Mouse (Mus musculus): ENCODE results near the gene Mta3. TPM values are rescaled to one million over a fixed set of nuclear protein-coding genes. Genes with fewer than 3 reads are reported as not detected.

Gene Mta3
- polyA plus RNA-seq, 1 experiment from 2014 or later = 38.2 TPM

- Histone ChIP-seq H3K9me3 (ENCODE audit: control insufficient read depth, low read length) (no peaks in the 10 kb centered on the region), H3K4me1 (replicated peaks; ENCODE audit: control insufficient read depth, insufficient read depth, low read length) (peaks cover 7% of the 10 kb centered on the region), H3K27me3 (replicated peaks; ENCODE audit: control insufficient read depth, insufficient read depth, low read length) (no peaks in the 10 kb centered on the region), H3K27ac (ENCODE audit: low read length) (no peak overlapping the region), H3K4me3 (replicated peaks; ENCODE audit: low read length) (no peak overlapping the region), H3K9ac (replicated peaks; ENCODE audit: low read depth, low read length) (no peak overlapping the region), H3K36me3 (ENCODE audit: control insufficient read depth, insufficient read depth) (no peaks in the 10 kb centered on the region), H3K4me2 (ENCODE audit: low read length) (no peak overlapping the region)
- ATAC-seq = no peak
- 93% methylated on average over 7 of the region's 7 CpGs for WGBS
These were observed 117.9 kb downstream of the Mta3 start for GRCm38 (mm10) chr17:83823835-83824234.

- no peaks in the 10 kb centered on the region for H3K4me1 ChIP-seq (replicated peaks; ENCODE audit: control insufficient read depth, insufficient read depth, low read length)
- no peaks in the 10 kb centered on the region for H3K36me3 ChIP-seq (ENCODE audit: control insufficient read depth, insufficient read depth)
- no peak for ATAC-seq
- WGBS = 84% methylated on average over 3 of the region's 3 CpGs
- no peak overlapping the region for H3K4me2 ChIP-seq (ENCODE audit: low read length)
- H3K9me3 ChIP-seq (ENCODE audit: control insufficient read depth, low read length) = no peaks in the 10 kb centered on the region
- H3K9ac ChIP-seq (replicated peaks; ENCODE audit: low read depth, low read length) = no peak overlapping the region
- no peak overlapping the region for H3K4me3 ChIP-seq (replicated peaks; ENCODE audit: low read length)
- H3K27ac ChIP-seq (ENCODE audit: low read length) = no peak overlapping the region
- no peaks in the 10 kb centered on the region for H3K27me3 ChIP-seq (replicated peaks; ENCODE audit: control insufficient read depth, insufficient read depth, low read length)
These were observed 123.4 kb downstream of the Mta3 start for GRCm38 (mm10) chr17:83829356-83829755.

- H3K4me3 ChIP-seq (replicated peaks; ENCODE audit: low read length) = no peak overlapping the region
- H3K36me3 ChIP-seq (ENCODE audit: control insufficient read depth, insufficient read depth) = no peaks in the 10 kb centered on the region
- no peaks in the 10 kb centered on the region for H3K9me3 ChIP-seq (ENCODE audit: control insufficient read depth, low read length)
- no peaks in the 10 kb centered on the region for H3K4me1 ChIP-seq (replicated peaks; ENCODE audit: control insufficient read depth, insufficient read depth, low read length)
- H3K9ac ChIP-seq (replicated peaks; ENCODE audit: low read depth, low read length) = no peak overlapping the region
- H3K27ac ChIP-seq (ENCODE audit: low read length) = no peak overlapping the region
- WGBS = 82% methylated on average over 4 of the region's 4 CpGs
- no peaks in the 10 kb centered on the region for H3K27me3 ChIP-seq (replicated peaks; ENCODE audit: control insufficient read depth, insufficient read depth, low read length)
- H3K4me2 ChIP-seq (ENCODE audit: low read length) = no peak overlapping the region
- ATAC-seq = no peak
These were observed 124.8 kb downstream of the Mta3 start for GRCm38 (mm10) chr17:83830616-83831292.

- WGBS = 46% methylated on average over 4 of the region's 4 CpGs
These were observed 128.2 kb downstream of the Mta3 start for GRCm38 (mm10) chr17:83834120-83834519.

GRCm38 (mm10) chr17:83836048-83836447 lies 130.1 kb downstream of the Mta3 start:
- WGBS = 82% methylated on average over 3 of the region's 3 CpGs
- Histone ChIP-seq H3K4me1 (replicated peaks; ENCODE audit: control insufficient read depth, insufficient read depth, low read length) (0 out of 2 replicates have a peak, but pooled peaks cover 2% of the 10 kb centered on the region), H3K4me3 (replicated peaks; ENCODE audit: low read length) (no peak overlapping the region), H3K9me3 (ENCODE audit: control insufficient read depth, low read length) (no peaks in the 10 kb centered on the region), H3K27ac (ENCODE audit: low read length) (no peak overlapping the region), H3K27me3 (replicated peaks; ENCODE audit: control insufficient read depth, insufficient read depth, low read length) (no peaks in the 10 kb centered on the region), H3K4me2 (ENCODE audit: low read length) (no peak overlapping the region), H3K36me3 (ENCODE audit: control insufficient read depth, insufficient read depth) (no peaks in the 10 kb centered on the region), H3K9ac (replicated peaks; ENCODE audit: low read depth, low read length) (no peak overlapping the region)
- ATAC-seq = no peak

More at GRCm38 (mm10) chr17:83834120-83834519, 128.2 kb downstream of the Mta3 start:
- H3K27me3 ChIP-seq (replicated peaks; ENCODE audit: control insufficient read depth, insufficient read depth, low read length) = no peaks in the 10 kb centered on the region
- H3K4me1 ChIP-seq (replicated peaks; ENCODE audit: control insufficient read depth, insufficient read depth, low read length) = 0 out of 2 replicates have a peak, but pooled peaks cover 2% of the 10 kb centered on the region
- no peak overlapping the region for H3K9ac ChIP-seq (replicated peaks; ENCODE audit: low read depth, low read length)
- H3K36me3 ChIP-seq (ENCODE audit: control insufficient read depth, insufficient read depth) = no peaks in the 10 kb centered on the region
- H3K27ac ChIP-seq (ENCODE audit: low read length) = no peak overlapping the region
- no peak for ATAC-seq
- H3K9me3 ChIP-seq (ENCODE audit: control insufficient read depth, low read length) = no peaks in the 10 kb centered on the region
- H3K4me2 ChIP-seq (ENCODE audit: low read length) = no peak overlapping the region
- no peak overlapping the region for H3K4me3 ChIP-seq (replicated peaks; ENCODE audit: low read length)

- no peak overlapping the region for H3K4me3 ChIP-seq (replicated peaks; ENCODE audit: low read length)
- no peaks in the 10 kb centered on the region for H3K36me3 ChIP-seq (ENCODE audit: control insufficient read depth, insufficient read depth)
- no peak overlapping the region for H3K4me2 ChIP-seq (ENCODE audit: low read length)
- H3K27ac ChIP-seq (ENCODE audit: low read length) = no peak overlapping the region
- no peaks in the 10 kb centered on the region for H3K27me3 ChIP-seq (replicated peaks; ENCODE audit: control insufficient read depth, insufficient read depth, low read length)
- 0 out of 2 replicates have a peak, but pooled peaks cover 2% of the 10 kb centered on the region for H3K4me1 ChIP-seq (replicated peaks; ENCODE audit: control insufficient read depth, insufficient read depth, low read length)
- 77% methylated on average over 8 of the region's 8 CpGs for WGBS
- no peak overlapping the region for H3K9ac ChIP-seq (replicated peaks; ENCODE audit: low read depth, low read length)
- ATAC-seq = no peak; the same call in 1 of the 2 replicates
- no peaks in the 10 kb centered on the region for H3K9me3 ChIP-seq (ENCODE audit: control insufficient read depth, low read length)
These were observed 131.8 kb downstream of the Mta3 start for GRCm38 (mm10) chr17:83837659-83838190.

- no peak overlapping the region for H3K4me2 ChIP-seq (ENCODE audit: low read length)
- no peaks in the 10 kb centered on the region for H3K9me3 ChIP-seq (ENCODE audit: control insufficient read depth, low read length)
- 0 out of 2 replicates have a peak, but pooled peaks cover 2% of the 10 kb centered on the region for H3K4me1 ChIP-seq (replicated peaks; ENCODE audit: control insufficient read depth, insufficient read depth, low read length)
- 34% methylated on average over 9 of the region's 9 CpGs for WGBS
- no peak overlapping the region for H3K9ac ChIP-seq (replicated peaks; ENCODE audit: low read depth, low read length)
- 0 out of 2 replicates have a peak, but pooled peaks have one; percentile 24 for ATAC-seq
- H3K4me3 ChIP-seq (replicated peaks; ENCODE audit: low read length) = no peak overlapping the region
- H3K27me3 ChIP-seq (replicated peaks; ENCODE audit: control insufficient read depth, insufficient read depth, low read length) = no peaks in the 10 kb centered on the region
- H3K36me3 ChIP-seq (ENCODE audit: control insufficient read depth, insufficient read depth) = no peaks in the 10 kb centered on the region
- H3K27ac ChIP-seq (ENCODE audit: low read length) = no peak overlapping the region
These were observed 133.2 kb downstream of the Mta3 start for GRCm38 (mm10) chr17:83839132-83839531.

GRCm38 (mm10) chr17:83841011-83841410 lies 135.0 kb downstream of the Mta3 start:
- no peak overlapping the region for H3K4me2 ChIP-seq (ENCODE audit: low read length)

GRCm38 (mm10) chr17:83843780-83844179 lies 137.8 kb downstream of the Mta3 start:
- Histone ChIP-seq H3K36me3 (ENCODE audit: control insufficient read depth, insufficient read depth) (no peaks in the 10 kb centered on the region), H3K4me1 (replicated peaks; ENCODE audit: control insufficient read depth, insufficient read depth, low read length) (peaks cover under 1% of the 10 kb centered on the region; the same call in 1 of the 2 replicates), H3K9ac (replicated peaks; ENCODE audit: low read depth, low read length) (no peak overlapping the region), H3K4me3 (replicated peaks; ENCODE audit: low read length) (no peak overlapping the region), H3K4me2 (ENCODE audit: low read length) (no peak overlapping the region), H3K27me3 (replicated peaks; ENCODE audit: control insufficient read depth, insufficient read depth, low read length) (no peaks in the 10 kb centered on the region), H3K9me3 (ENCODE audit: control insufficient read depth, low read length) (no peaks in the 10 kb centered on the region), H3K27ac (ENCODE audit: low read length) (no peak overlapping the region)
- no peak for ATAC-seq
- 68% methylated on average over 7 of the region's 7 CpGs for WGBS

More at GRCm38 (mm10) chr17:83841011-83841410, 135.0 kb downstream of the Mta3 start:
- ATAC-seq = no peak
- WGBS = 86% methylated on average over 5 of the region's 5 CpGs
- H3K27ac ChIP-seq (ENCODE audit: low read length) = no peak overlapping the region
- H3K27me3 ChIP-seq (replicated peaks; ENCODE audit: control insufficient read depth, insufficient read depth, low read length) = no peaks in the 10 kb centered on the region
- no peak overlapping the region for H3K4me3 ChIP-seq (replicated peaks; ENCODE audit: low read length)
- H3K9ac ChIP-seq (replicated peaks; ENCODE audit: low read depth, low read length) = no peak overlapping the region
- H3K9me3 ChIP-seq (ENCODE audit: control insufficient read depth, low read length) = no peaks in the 10 kb centered on the region
- 0 out of 2 replicates have a peak, but pooled peaks cover 2% of the 10 kb centered on the region for H3K4me1 ChIP-seq (replicated peaks; ENCODE audit: control insufficient read depth, insufficient read depth, low read length)
- H3K36me3 ChIP-seq (ENCODE audit: control insufficient read depth, insufficient read depth) = no peaks in the 10 kb centered on the region
